Mouse (Mus musculus) layer of hippocampus, adult 18-20 months (tissue): Measurements from ENCODE around the gene Fbxo36. TPM values are rescaled to one million over a fixed set of nuclear protein-coding genes. Genes with fewer than 3 reads are reported as not detected.

Experiments
- DNase-seq, 2 experiments: peaks; one replicate each; pipeline ENCODE4 v3.0.0; 2022; ENCODE audit warnings: low spot score in 2 of 2
- long read RNA-seq: library from polyadenylated mRNA; stranded (forward); transcript quantifications from one replicate; pipeline ENCODE4 v2.0.0, GENCODE M21; 2021
- total RNA-seq, 2 experiments: library from RNA; stranded (reverse); gene quantifications; 2 replicates each; pipeline ENCODE4 v1.2.3; 2021

Fbxo36 gene
- 1 to 10 TPM; 2.3 to 3.3 TPM for total RNA-seq
- long read RNA-seq, partial matches to known transcripts = 0 of 3 reads
- long read RNA-seq, other reads (novel, unspliced or antisense) = 0 of 3 reads

GRCm38 (mm10) chr1:84839309-84840017 is at the start of gene Fbxo36:
Gene Fbxo36, plus strand, starts transcription at chr1:84839841.
- peak; percentile 87 to 92 for DNase-seq

- no peak for DNase-seq
Observed at GRCm38 (mm10) chr1:84791393-84791792, 48.2 kb upstream of the Fbxo36 start.

- DNase-seq = no peak
Observed at GRCm38 (mm10) chr1:84795335-84795734, 44.3 kb upstream of the Fbxo36 start.

- no peak for DNase-seq
Observed at GRCm38 (mm10) chr1:84799166-84799565, 40.5 kb upstream of the Fbxo36 start.

GRCm38 (mm10) chr1:84803788-84804187 is 35.9 kb upstream of the Fbxo36 start:
- DNase-seq = no peak

- DNase-seq = no peak
Observed at GRCm38 (mm10) chr1:84817596-84817995, 22.0 kb upstream of the Fbxo36 start.

GRCm38 (mm10) chr1:84825091-84825490 is 14.6 kb upstream of the Fbxo36 start:
- no peak for DNase-seq

- DNase-seq = no peak
Observed at GRCm38 (mm10) chr1:84837523-84838145, 2.0 kb upstream of the Fbxo36 start.

- peak in 1 of 2 experiments; percentile 7 for DNase-seq
Observed at GRCm38 (mm10) chr1:84838156-84838555, 1.5 kb upstream of the Fbxo36 start.

GRCm38 (mm10) chr1:84838621-84839151 is 955 bp upstream of the Fbxo36 start:
- DNase-seq = peak; percentile 44 to 67

GRCm38 (mm10) chr1:84840018-84840664 is 500 bp downstream of the Fbxo36 start, which contains the start of gene Trip12:
Gene Trip12, minus strand, starts transcription at chr1:84840516.
- no peak for DNase-seq

GRCm38 (mm10) chr1:84841061-84841460 is 1.4 kb downstream of the Fbxo36 start:
- DNase-seq = no peak

- DNase-seq = no peak
Observed at GRCm38 (mm10) chr1:84843366-84843765, 3.7 kb downstream of the Fbxo36 start.

GRCm38 (mm10) chr1:84847698-84848097 is 8.1 kb downstream of the Fbxo36 start:
- no peak for DNase-seq

GRCm38 (mm10) chr1:84848335-84848734 is 8.7 kb downstream of the Fbxo36 start:
- DNase-seq = no peak

GRCm38 (mm10) chr1:84848801-84849455 is 9.3 kb downstream of the Fbxo36 start:
- DNase-seq = no peak

- DNase-seq = no peak
Observed at GRCm38 (mm10) chr1:84849804-84850203, 10.2 kb downstream of the Fbxo36 start.

GRCm38 (mm10) chr1:84850471-84850870 is 10.8 kb downstream of the Fbxo36 start:
- no peak for DNase-seq

- DNase-seq = no peak
Observed at GRCm38 (mm10) chr1:84851512-84852235, 12.0 kb downstream of the Fbxo36 start.

- DNase-seq = no peak
Observed at GRCm38 (mm10) chr1:84853721-84854120, 14.1 kb downstream of the Fbxo36 start.

GRCm38 (mm10) chr1:84854966-84855365 is 15.3 kb downstream of the Fbxo36 start:
- no peak for DNase-seq
